Mouse (Mus musculus) cerebellum, adult 11-12 months (tissue): Measurements from ENCODE around the gene Pon1.

Experiments
- DNase-seq: peaks from one replicate; pipeline ENCODE4 v3.0.0; 2022

Pon1 gene

GRCm38 (mm10) chr6:5134986-5135385 lies 58.8 kb downstream of the Pon1 start:
- DNase-seq = no peak

DNA sequence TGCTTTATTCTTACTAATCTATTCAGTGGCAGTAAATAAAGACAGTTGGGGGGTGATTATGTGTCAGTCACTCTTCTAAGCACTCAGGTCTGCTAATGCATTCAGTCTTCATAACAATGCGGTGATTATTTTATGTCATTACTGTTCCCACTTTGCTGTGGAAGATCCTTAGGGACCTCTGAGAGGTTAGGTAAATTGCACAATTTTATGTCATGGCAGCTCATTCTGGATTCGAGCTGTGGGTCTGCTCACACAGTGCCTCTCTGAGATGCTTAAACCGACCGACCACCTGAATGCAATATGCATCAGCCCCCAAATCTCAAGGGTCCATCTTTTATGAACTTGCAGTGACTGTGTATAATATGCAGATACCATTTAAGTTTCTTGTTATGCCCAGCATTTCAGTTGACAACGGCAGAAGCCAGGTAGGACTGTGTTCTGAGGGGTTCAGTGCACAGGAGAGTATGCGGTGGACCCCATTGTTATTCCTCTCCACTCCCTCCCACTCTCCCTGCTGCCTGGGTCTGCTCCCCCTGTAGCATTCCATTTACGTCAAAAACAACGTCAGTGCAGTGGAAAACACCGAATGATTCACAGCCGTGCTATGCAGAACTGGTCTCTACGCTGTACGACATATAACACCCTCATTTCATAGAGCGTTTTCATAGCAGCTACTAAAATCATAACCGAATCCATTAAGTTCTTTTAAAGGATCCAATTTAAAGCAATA lies 64.2 kb downstream of the Pon1 start:
- DNase-seq = no peak

GRCm38 (mm10) chr6:5120229-5120628 lies 73.5 kb downstream of the Pon1 start:
- no peak for DNase-seq

GRCm38 (mm10) chr6:5119181-5119910 lies 74.4 kb downstream of the Pon1 start:
- DNase-seq = no peak
